Mouse (Mus musculus) forebrain, embryonic 10.5 days (tissue): ENCODE measurements around the gene Ereg. TPM values are rescaled to one million over a fixed set of nuclear protein-coding genes. Genes with fewer than 3 reads are reported as not detected.

Source experiments
- DNase-seq: peaks from one replicate; pipeline ENCODE4 v3.0.0-alpha.2; 2017; ENCODE audit warnings: low spot score; ENCODE audit errors: extremely low spot score
- H3K27ac ChIP-seq: fragments of 300-500 bp; sonication (generic); 2 replicates; pipeline ENCODE4 v1.5.1; 2016; ENCODE audit warnings: mild to moderate bottlenecking
- H3K27me3 ChIP-seq: fragments of 300-500 bp; sonication (generic); 2 replicates; pipeline ENCODE4 v1.6.1; 2016; ENCODE audit warnings: mild to moderate bottlenecking; ENCODE audit not compliant: poor library complexity, severe bottlenecking
- H3K36me3 ChIP-seq: fragments of 300-500 bp; sonication (generic); replicated peaks from 2 replicates; pipeline ENCODE4 v1.6.1; 2016; ENCODE audit warnings: mild to moderate bottlenecking, moderate library complexity
- H3K4me1 ChIP-seq: fragments of 300-500 bp; sonication (generic); 2 replicates; pipeline ENCODE4 v1.6.1; 2016
- H3K4me3 ChIP-seq: fragments of 300-500 bp; sonication (generic); 2 replicates; pipeline ENCODE4 v1.5.1; 2016; ENCODE audit warnings: mild to moderate bottlenecking, moderate library complexity
- H3K9me3 ChIP-seq: fragments of 300-500 bp; sonication (generic); 2 replicates; pipeline ENCODE4 v1.6.1; 2016; ENCODE audit warnings: mild to moderate bottlenecking, moderate library complexity
- WGBS: fragments of 180-500 bp; shearing (Covaris S2); methylation state at CpG from one replicate; pipeline ENCODE4 v1.1.7; 2016; 5-methylcytosine and 5-hydroxymethylcytosine counted together
- polyA plus RNA-seq: library from polyadenylated mRNA; unstranded; fragments of >200 nt; fragmentation: Nextera tagmentation; extraction: Ambion mirVana; gene quantifications from 2 replicates; pipeline ENCODE4 v1.2.1, GENCODE M21; 2016

Gene Ereg
- polyA plus RNA-seq, 1 experiment from 2014 or later = 0.07 TPM

DNA sequence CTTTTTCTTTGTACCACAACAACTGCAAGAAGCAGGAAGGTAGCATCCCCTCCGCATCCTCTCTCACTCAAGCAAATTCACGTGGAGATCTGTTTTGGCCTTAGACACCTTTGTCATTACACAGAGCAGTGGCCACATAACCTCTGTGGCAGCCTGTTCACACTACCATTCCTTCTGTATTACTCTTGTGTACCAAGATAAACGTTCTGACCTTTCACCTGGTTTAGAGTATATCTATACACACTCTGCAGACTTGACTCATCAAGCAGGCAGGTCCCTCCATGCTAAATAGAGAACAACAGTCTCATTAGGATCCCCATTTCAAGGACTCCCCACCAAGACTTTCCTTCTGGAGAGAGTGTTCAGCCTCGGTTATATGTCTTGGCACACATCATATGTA, 49.0 kb downstream of the Ereg start:
- Histone ChIP-seq H3K9me3 (no peaks in the 10 kb centered on the region), H3K4me3 (no peak overlapping the region), H3K27me3 (no peaks in the 10 kb centered on the region), H3K4me1 (no peaks in the 10 kb centered on the region), H3K27ac (no peak overlapping the region), H3K36me3 (no peaks in the 10 kb centered on the region)
- no peak for DNase-seq
- WGBS = 83% methylated on average over 4 of the region's 4 CpGs

GRCm38 (mm10) chr5:91124140-91124539, 49.7 kb downstream of the Ereg start:
- no peaks in the 10 kb centered on the region for H3K9me3 ChIP-seq
- 86% methylated on average over 2 of the region's 2 CpGs for WGBS
- H3K4me3 ChIP-seq = no peak overlapping the region
- no peaks in the 10 kb centered on the region for H3K27me3 ChIP-seq
- H3K27ac ChIP-seq = no peak overlapping the region
- DNase-seq = no peak
- H3K4me1 ChIP-seq = no peaks in the 10 kb centered on the region
- no peaks in the 10 kb centered on the region for H3K36me3 ChIP-seq

- no peak for DNase-seq
- H3K4me1 ChIP-seq = no peaks in the 10 kb centered on the region
- 90% methylated on average over 1 of the region's 1 CpGs for WGBS
- H3K4me3 ChIP-seq = no peak overlapping the region
- no peaks in the 10 kb centered on the region for H3K27me3 ChIP-seq
- H3K27ac ChIP-seq = no peak overlapping the region
- H3K36me3 ChIP-seq = no peaks in the 10 kb centered on the region
- H3K9me3 ChIP-seq = no peaks in the 10 kb centered on the region
Measured at GRCm38 (mm10) chr5:91126623-91127022, 52.2 kb downstream of the Ereg start.

- no peak for DNase-seq
- no peak overlapping the region for H3K4me3 ChIP-seq
- no peaks in the 10 kb centered on the region for H3K9me3 ChIP-seq
- no peaks in the 10 kb centered on the region for H3K36me3 ChIP-seq
- H3K27me3 ChIP-seq = peaks cover 26% of the 10 kb centered on the region
- WGBS = 78% methylated on average over 1 of the region's 1 CpGs
- H3K27ac ChIP-seq = no peak overlapping the region
- peaks cover 11% of the 10 kb centered on the region; the same call in 1 of the 2 replicates for H3K4me1 ChIP-seq
Measured at GRCm38 (mm10) chr5:91134961-91135360, 60.5 kb downstream of the Ereg start.

GRCm38 (mm10) chr5:91138970-91139369, 64.5 kb downstream of the Ereg start:
- H3K4me1 ChIP-seq = peaks cover 11% of the 10 kb centered on the region; the same call in 1 of the 2 replicates
- no peak for DNase-seq

DNA sequence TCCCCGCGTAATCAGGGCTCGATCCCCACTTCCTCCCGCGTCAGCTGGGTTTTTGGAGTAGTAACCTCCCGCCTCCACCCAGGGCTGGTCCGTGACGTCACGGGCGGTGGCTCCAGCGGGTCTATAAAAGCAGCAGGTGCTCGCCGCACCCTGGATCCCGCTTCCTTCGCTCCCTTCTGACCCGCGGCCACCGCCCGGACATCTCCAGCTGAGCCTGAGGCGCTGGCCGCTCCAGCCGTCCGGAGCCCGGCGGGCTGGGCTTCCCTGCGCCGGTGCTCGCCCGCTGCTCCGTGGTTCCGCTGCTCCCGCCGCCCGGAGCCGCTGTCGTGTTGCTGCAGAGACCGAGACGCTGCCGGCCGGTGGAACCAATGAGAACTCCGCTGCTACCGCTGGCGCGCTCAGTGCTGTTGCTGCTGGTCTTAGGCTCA, 65.0 kb downstream of the Ereg start, which contains the start of gene Areg:
Gene Areg (plus strand): TSS at position 154 of the 428 bp plus-strand sequence.
- under 1% methylated on average over 44 of the region's 44 CpGs for WGBS
- no peaks in the 10 kb centered on the region for H3K9me3 ChIP-seq
- no peaks in the 10 kb centered on the region for H3K36me3 ChIP-seq
- peak within 1 kb of the TSS; percentile 63 for H3K27ac ChIP-seq
- H3K4me1 ChIP-seq = peaks cover 11% of the 10 kb centered on the region; the same call in 1 of the 2 replicates
- peak within 1 kb of the TSS; percentile 67 for H3K4me3 ChIP-seq
- DNase-seq = peak; percentile 65
- peaks cover 44% of the 10 kb centered on the region for H3K27me3 ChIP-seq

More at GRCm38 (mm10) chr5:91138970-91139369, 64.5 kb downstream of the Ereg start:
- Histone ChIP-seq H3K36me3 (no peaks in the 10 kb centered on the region), H3K4me3 (peak overlapping the region; percentile 67), H3K27me3 (peaks cover 44% of the 10 kb centered on the region), H3K9me3 (no peaks in the 10 kb centered on the region), H3K27ac (no peak overlapping the region)
- 1% methylated on average over 7 of the region's 7 CpGs for WGBS

- Histone ChIP-seq H3K36me3 (no peaks in the 10 kb centered on the region), H3K4me1 (peaks cover 11% of the 10 kb centered on the region; the same call in 1 of the 2 replicates), H3K27me3 (peaks cover 44% of the 10 kb centered on the region), H3K27ac (no peak overlapping the region), H3K9me3 (no peaks in the 10 kb centered on the region), H3K4me3 (no peak overlapping the region)
- 52% methylated on average over 13 of the region's 13 CpGs for WGBS
- DNase-seq = no peak
Measured at GRCm38 (mm10) chr5:91140896-91141448, 66.5 kb downstream of the Ereg start.

Other genes starting within 250 kb of the Ereg start
- not detected in 2 replicates for gene Cxcl1, start 183.4 kb upstream of the Ereg start, polyA plus RNA-seq
- gene Cxcl2, start 170.8 kb upstream of the Ereg start, polyA plus RNA-seq = not detected in 2 replicates
- 56.4 and 59.6 TPM in 2 replicates for gene Mthfd2l, start 143.5 kb upstream of the Ereg start, polyA plus RNA-seq
- gene Epgn, start 47.2 kb upstream of the Ereg start, polyA plus RNA-seq = 0.10 and 0.34 TPM in 2 replicates
- not detected in 2 replicates for gene Areg, start 65.0 kb downstream of the Ereg start, polyA plus RNA-seq